Mouse (Mus musculus) G1E (cell line): ENCODE data around the gene Olfr461. TPM values are rescaled to one million over a fixed set of nuclear protein-coding genes. Genes with fewer than 3 reads are reported as not detected.
"Not testable (repeated sequence)": the region's sequence is repeated elsewhere in the genome, so short reads cannot be mapped to it uniquely, and the experiment has no call there.

Source experiments
- ATAC-seq: 2 replicates; pipeline ENCODE4 v1.8.0; 2016; ENCODE audit warnings: mild to moderate bottlenecking; ENCODE audit not compliant: insufficient number of reproducible peaks, poor library complexity, low FRiP score, severe bottlenecking; ENCODE audit errors: extremely low read depth
- DNase-seq: peaks from one replicate; pipeline ENCODE4 v3.0.0; 2012; ENCODE audit warnings: low spot score
- H3K27me3 ChIP-seq: 2 replicates; pipeline ENCODE4 v1.6.1; 2012; ENCODE audit warnings: mild to moderate bottlenecking, low read length, inconsistent platforms; ENCODE audit not compliant: insufficient read depth
- H3K36me3 ChIP-seq: replicated peaks from 2 replicates; pipeline ENCODE3; 2012; ENCODE audit warnings: mild to moderate bottlenecking, inconsistent platforms
- H3K4me1 ChIP-seq: 2 replicates; pipeline ENCODE4 v1.6.1; 2012; ENCODE audit warnings: low read depth, low read length, inconsistent platforms, mixed read lengths; ENCODE audit not compliant: insufficient read depth
- H3K4me3 ChIP-seq: 2 replicates; pipeline ENCODE4 v1.5.1; 2012; ENCODE audit warnings: low read depth, mild to moderate bottlenecking, inconsistent platforms, low read length, moderate library complexity, mixed read lengths
- H3K9me3 ChIP-seq: replicated peaks from 2 replicates; pipeline ENCODE4 v1.6.1; 2012; ENCODE audit warnings: inconsistent platforms
- CTCF ChIP-seq: IDR thresholded peaks from 2 replicates; pipeline ENCODE4 v1.5.1; 2012; ENCODE audit warnings: low read depth, low read length, inconsistent platforms, mixed read lengths
- GATA1 ChIP-seq: IDR thresholded peaks from 2 replicates; pipeline ENCODE4 v1.6.1; 2012; ENCODE audit warnings: borderline replicate concordance, low read length, inconsistent platforms, mixed read lengths
- GATA2 ChIP-seq: IDR thresholded peaks from 2 replicates; pipeline ENCODE4 v1.6.1; 2012; ENCODE audit warnings: low read depth, low read length, inconsistent platforms, borderline replicate concordance
- POLR2AphosphoS5 ChIP-seq: IDR thresholded peaks from 2 replicates; pipeline ENCODE4 v1.6.1; 2012; ENCODE audit warnings: low read depth, low read length, inconsistent platforms; ENCODE audit not compliant: insufficient replicate concordance
- TAL1 ChIP-seq: conservative IDR thresholded peaks from 2 replicates; pipeline ENCODE4 v1.6.1; 2012; ENCODE audit warnings: low read depth, low read length, inconsistent platforms, mixed read lengths
- polyA plus RNA-seq: library from polyadenylated mRNA; stranded (reverse); fragments of >175 nt; gene quantifications from 2 replicates; pipeline ENCODE4 v1.2.3, GENCODE M21; 2012
- total RNA-seq, 2 experiments: library from RNA; stranded (forward) in 1 of 2; stranded (reverse) in 1 of 2; fragments of 200-1000 nt in 1 of 2; fragments of >200 nt in 1 of 2; fragmentation: Nextera tagmentation in 1 of 2; gene quantifications; 2 replicates each; pipeline ENCODE4 v1.2.3; 2014 to 2017

The Olfr461 gene
- not detected in 2 replicates for total RNA-seq (2014; fragmentation: Nextera tagmentation)
- 0.16 and 0.29 TPM in 2 replicates for total RNA-seq (2017)
- not detected in 2 replicates for polyA plus RNA-seq

- DNase-seq (no peak), ATAC-seq (no peak)
- Histone ChIP-seq H3K27me3 (peaks cover 8% of the 10 kb centered on the region), H3K9me3 (no peaks in the 10 kb centered on the region), H3K36me3 (no peaks in the 10 kb centered on the region), H3K4me1 (no peaks in the 10 kb centered on the region), H3K4me3 (no peak within 1 kb of the TSS)
- TF ChIP-seq TAL1: no peak
- TF ChIP-seq GATA2: no peak
- no peak for TF ChIP-seq CTCF
- no peak for TF ChIP-seq POLR2AphosphoS5
- TF ChIP-seq GATA1: no peak
These were observed at the start of gene Olfr461 for GRCm38 (mm10) chr6:40554950-40555349. Olfr461 (minus strand) TSS chr6:40555050.

- not testable (repeated sequence) for H3K4me1 ChIP-seq, DNase-seq, H3K36me3 ChIP-seq
These were observed 43.7 kb upstream of the Olfr461 start for GRCm38 (mm10) chr6:40598546-40598945.

GRCm38 (mm10) chr6:40594804-40595550 lies 40.1 kb upstream of the Olfr461 start:
- Histone ChIP-seq H3K9me3 (no peaks in the 10 kb centered on the region), H3K4me3 (no peak overlapping the region), H3K27me3 (no peaks in the 10 kb centered on the region), H3K4me1 (no peaks in the 10 kb centered on the region), H3K36me3 (no peaks in the 10 kb centered on the region)
- ATAC-seq (no peak), DNase-seq (no peak)
- TF ChIP-seq POLR2AphosphoS5: no peak
- TF ChIP-seq GATA1: no peak
- no peak for TF ChIP-seq CTCF
- TF ChIP-seq TAL1: no peak
- TF ChIP-seq GATA2: no peak

More at GRCm38 (mm10) chr6:40598546-40598945, 43.7 kb upstream of the Olfr461 start:
- H3K9me3 ChIP-seq, ATAC-seq, H3K27me3 ChIP-seq, H3K4me3 ChIP-seq: not testable (repeated sequence)

- no peaks in the 10 kb centered on the region for H3K9me3 ChIP-seq
- DNase-seq (no peak), ATAC-seq (no peak)
- no peaks in the 10 kb centered on the region for H3K27me3 ChIP-seq
- TF ChIP-seq GATA1: no peak
- no peak for TF ChIP-seq CTCF
- no peak for TF ChIP-seq POLR2AphosphoS5
- TF ChIP-seq GATA2: no peak
- no peak for TF ChIP-seq TAL1
- no peaks in the 10 kb centered on the region for H3K4me1 ChIP-seq
- no peaks in the 10 kb centered on the region for H3K36me3 ChIP-seq
- no peak overlapping the region for H3K4me3 ChIP-seq
These were observed 33.5 kb upstream of the Olfr461 start for GRCm38 (mm10) chr6:40588346-40588745.

GRCm38 (mm10) chr6:40585645-40586044 lies 30.8 kb upstream of the Olfr461 start, which contains the start of gene Clec5a:
Clec5a (minus strand) TSS chr6:40585821.
- H3K27me3 ChIP-seq: no peaks in the 10 kb centered on the region
- H3K4me3 ChIP-seq: no peak within 1 kb of the TSS
- TF ChIP-seq POLR2AphosphoS5 (no peak), TAL1 (no peak), GATA2 (no peak)
- no peak for ATAC-seq
- no peaks in the 10 kb centered on the region for H3K36me3 ChIP-seq
- no peaks in the 10 kb centered on the region for H3K9me3 ChIP-seq
- H3K4me1 ChIP-seq: no peaks in the 10 kb centered on the region
- DNase-seq: no peak

- H3K9me3 ChIP-seq: no peaks in the 10 kb centered on the region
- DNase-seq: no peak
- TF ChIP-seq GATA2 (no peak), TAL1 (no peak), CTCF (no peak), POLR2AphosphoS5 (no peak), GATA1 (no peak)
- H3K4me3 ChIP-seq: no peak overlapping the region
- H3K27me3 ChIP-seq: no peaks in the 10 kb centered on the region
- H3K4me1 ChIP-seq: no peaks in the 10 kb centered on the region
- no peak for ATAC-seq
- H3K36me3 ChIP-seq: no peaks in the 10 kb centered on the region
These were observed 29.5 kb upstream of the Olfr461 start for GRCm38 (mm10) chr6:40584336-40584735.

- Histone ChIP-seq H3K4me1 (no peaks in the 10 kb centered on the region), H3K4me3 (no peak overlapping the region), H3K27me3 (no peaks in the 10 kb centered on the region; the same call in 1 of the 2 replicates), H3K36me3 (no peaks in the 10 kb centered on the region), H3K9me3 (no peaks in the 10 kb centered on the region)
- TF ChIP-seq GATA2 (no peak), TAL1 (no peak), GATA1 (no peak), CTCF (no peak), POLR2AphosphoS5 (no peak)
- no peak for ATAC-seq
- DNase-seq: no peak
These were observed 21.5 kb upstream of the Olfr461 start for GRCm38 (mm10) chr6:40576305-40576704.
